Mouse (Mus musculus) liver, embryonic 14.5 days (tissue): ENCODE results near the gene Noc4l.

Source experiments
- CTCF ChIP-seq: IDR thresholded peaks from 2 replicates; pipeline ENCODE4 v1.5.1; 2016; ENCODE audit warnings: antibody characterized with exemption, low read depth, control low read depth
- EP300 ChIP-seq: IDR thresholded peaks from 2 replicates; pipeline ENCODE4 v1.6.1; 2016; ENCODE audit warnings: antibody characterized with exemption, low read depth

- no peak for TF ChIP-seq CTCF
- TF ChIP-seq EP300, result no peak
Observed at GRCm38 (mm10) chr5:110607767-110608166, 45.5 kb downstream of the Noc4l start.
